Mouse (Mus musculus): ENCODE results near the gene Speg. TPM values are rescaled to one million over a fixed set of nuclear protein-coding genes. Genes with fewer than 3 reads are reported as not detected.

The Speg gene
- polyA plus RNA-seq, 1 experiment from 2014 or later = 19.1 TPM

- peak overlapping the region; percentile 45 for H3K4me2 ChIP-seq (ENCODE audit: low read depth)
- no peak overlapping the region for H3K27ac ChIP-seq (ENCODE audit: low read depth, low read length)
- peak overlapping the region; percentile 49 for H3K9ac ChIP-seq (ENCODE audit: low read length)
- no peaks in the 10 kb centered on the region for H3K36me3 ChIP-seq (ENCODE audit: control insufficient read depth, insufficient read depth, low read length)
- peak; percentile 32 for DNase-seq (ENCODE audit: low spot score)
- WGBS = 3% methylated on average over 20 of the region's 20 CpGs
- H3K4me3 ChIP-seq (ENCODE audit: low read depth, low read length) = peak overlapping the region; percentile 31
- peaks cover 38% of the 10 kb centered on the region for H3K27me3 ChIP-seq (ENCODE audit: control insufficient read depth, insufficient read depth, low read length)
- no peak for ATAC-seq (ENCODE audit: insufficient read depth, low FRiP score, low TSS enrichment)
- H3K9me3 ChIP-seq (ENCODE audit: control insufficient read depth, low read length) = no peaks in the 10 kb centered on the region
- H3K4me1 ChIP-seq (ENCODE audit: control insufficient read depth, insufficient read depth, low read length) = peaks cover 13% of the 10 kb centered on the region; the same call in 1 of the 2 replicates
Observed at GRCm38 (mm10) chr1:75421794-75422193, 46.7 kb downstream of the Speg start.

GRCm38 (mm10) chr1:75422216-75422822 is 47.2 kb downstream of the Speg start:
- peak; percentile 16 for DNase-seq (ENCODE audit: low spot score)

DNA sequence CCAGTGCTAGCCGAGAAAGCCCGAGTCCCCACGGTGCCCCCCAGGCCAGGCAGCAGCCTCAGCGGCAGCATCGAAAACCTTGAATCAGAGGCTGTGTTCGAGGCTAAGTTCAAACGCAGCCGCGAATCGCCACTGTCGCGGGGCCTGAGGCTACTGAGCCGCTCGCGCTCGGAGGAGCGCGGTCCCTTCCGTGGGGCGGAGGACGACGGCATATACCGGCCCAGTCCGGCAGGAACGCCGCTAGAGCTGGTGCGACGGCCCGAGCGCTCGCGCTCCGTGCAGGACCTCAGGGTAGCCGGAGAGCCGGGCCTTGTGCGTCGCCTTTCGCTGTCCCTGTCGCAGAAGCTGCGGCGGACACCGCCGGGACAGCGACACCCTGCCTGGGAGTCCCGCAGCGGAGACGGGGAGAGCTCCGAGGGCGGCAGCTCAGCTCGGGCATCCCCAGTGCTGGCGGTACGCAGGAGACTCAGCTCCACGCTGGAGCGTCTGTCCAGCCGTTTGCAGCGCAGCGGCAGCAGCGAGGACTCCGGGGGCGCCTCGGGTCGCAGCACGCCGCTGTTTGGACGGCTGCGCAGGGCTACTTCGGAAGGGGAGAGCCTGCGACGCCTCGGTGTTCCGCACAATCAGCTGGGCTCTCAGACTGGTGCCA is 47.9 kb downstream of the Speg start:
- DNase-seq (ENCODE audit: low spot score) = peak; percentile 71
- Histone ChIP-seq H3K4me1 (ENCODE audit: control insufficient read depth, insufficient read depth, low read length) (peaks cover 13% of the 10 kb centered on the region; the same call in 1 of the 2 replicates), H3K27ac (ENCODE audit: low read depth, low read length) (no peak overlapping the region), H3K9me3 (ENCODE audit: control insufficient read depth, low read length) (no peaks in the 10 kb centered on the region), H3K4me3 (ENCODE audit: low read depth, low read length) (peak overlapping the region; percentile 31), H3K27me3 (ENCODE audit: control insufficient read depth, insufficient read depth, low read length) (peaks cover 38% of the 10 kb centered on the region), H3K4me2 (ENCODE audit: low read depth) (peak overlapping the region; percentile 45), H3K9ac (ENCODE audit: low read length) (peak overlapping the region; percentile 49), H3K36me3 (ENCODE audit: control insufficient read depth, insufficient read depth, low read length) (no peaks in the 10 kb centered on the region)
- under 1% methylated on average over 71 of the region's 71 CpGs for WGBS
- 0 out of 2 replicates have a peak, but pooled peaks have one; percentile 21 for ATAC-seq (ENCODE audit: insufficient read depth, low FRiP score, low TSS enrichment)

More at GRCm38 (mm10) chr1:75422216-75422822, 47.2 kb downstream of the Speg start:
- peak overlapping the region; percentile 45 for H3K4me2 ChIP-seq (ENCODE audit: low read depth)
- H3K27ac ChIP-seq (ENCODE audit: low read depth, low read length) = no peak overlapping the region
- H3K4me3 ChIP-seq (ENCODE audit: low read depth, low read length) = peak overlapping the region; percentile 31
- no peak for ATAC-seq (ENCODE audit: insufficient read depth, low FRiP score, low TSS enrichment)
- peaks cover 13% of the 10 kb centered on the region; the same call in 1 of the 2 replicates for H3K4me1 ChIP-seq (ENCODE audit: control insufficient read depth, insufficient read depth, low read length)
- peak overlapping the region; percentile 49 for H3K9ac ChIP-seq (ENCODE audit: low read length)
- H3K36me3 ChIP-seq (ENCODE audit: control insufficient read depth, insufficient read depth, low read length) = no peaks in the 10 kb centered on the region
- peaks cover 38% of the 10 kb centered on the region for H3K27me3 ChIP-seq (ENCODE audit: control insufficient read depth, insufficient read depth, low read length)
- 3% methylated on average over 32 of the region's 32 CpGs for WGBS
- no peaks in the 10 kb centered on the region for H3K9me3 ChIP-seq (ENCODE audit: control insufficient read depth, low read length)

GRCm38 (mm10) chr1:75423780-75424390 is 48.8 kb downstream of the Speg start:
- peaks cover 38% of the 10 kb centered on the region for H3K27me3 ChIP-seq (ENCODE audit: control insufficient read depth, insufficient read depth, low read length)
- H3K36me3 ChIP-seq (ENCODE audit: control insufficient read depth, insufficient read depth, low read length) = no peaks in the 10 kb centered on the region
- no peak overlapping the region for H3K9ac ChIP-seq (ENCODE audit: low read length)
- no peak overlapping the region for H3K27ac ChIP-seq (ENCODE audit: low read depth, low read length)
- peaks cover 13% of the 10 kb centered on the region; the same call in 1 of the 2 replicates for H3K4me1 ChIP-seq (ENCODE audit: control insufficient read depth, insufficient read depth, low read length)
- ATAC-seq (ENCODE audit: insufficient read depth, low FRiP score, low TSS enrichment) = no peak
- no peak overlapping the region for H3K4me2 ChIP-seq (ENCODE audit: low read depth)
- no peak for DNase-seq (ENCODE audit: low spot score)
- WGBS = 65% methylated on average over 11 of the region's 11 CpGs
- no peaks in the 10 kb centered on the region for H3K9me3 ChIP-seq (ENCODE audit: control insufficient read depth, low read length)
- H3K4me3 ChIP-seq (ENCODE audit: low read depth, low read length) = no peak overlapping the region

- H3K4me3 ChIP-seq (ENCODE audit: low read depth, low read length) = no peak overlapping the region
- no peaks in the 10 kb centered on the region for H3K9me3 ChIP-seq (ENCODE audit: control insufficient read depth, low read length)
- peak; percentile 78 for DNase-seq (ENCODE audit: low spot score)
- H3K36me3 ChIP-seq (ENCODE audit: control insufficient read depth, insufficient read depth, low read length) = no peaks in the 10 kb centered on the region; the same call in 1 of the 2 replicates
- no peak overlapping the region for H3K4me2 ChIP-seq (ENCODE audit: low read depth)
- no peak overlapping the region for H3K9ac ChIP-seq (ENCODE audit: low read length)
- H3K27me3 ChIP-seq (ENCODE audit: control insufficient read depth, insufficient read depth, low read length) = peaks cover 37% of the 10 kb centered on the region
- WGBS = 38% methylated on average over 10 of the region's 10 CpGs
- peaks cover 13% of the 10 kb centered on the region; the same call in 1 of the 2 replicates for H3K4me1 ChIP-seq (ENCODE audit: control insufficient read depth, insufficient read depth, low read length)
- H3K27ac ChIP-seq (ENCODE audit: low read depth, low read length) = no peak overlapping the region
- no peak; the same call in 1 of the 2 replicates for ATAC-seq (ENCODE audit: insufficient read depth, low FRiP score, low TSS enrichment)
Observed at GRCm38 (mm10) chr1:75425796-75426471, 50.8 kb downstream of the Speg start.

- H3K9me3 ChIP-seq (ENCODE audit: control insufficient read depth, low read length) = no peaks in the 10 kb centered on the region
- WGBS = 5% methylated on average over 28 of the region's 28 CpGs
- DNase-seq (ENCODE audit: low spot score) = peak; percentile 88
- no peaks in the 10 kb centered on the region for H3K27me3 ChIP-seq (ENCODE audit: control insufficient read depth, insufficient read depth, low read length)
- peak within 1 kb of the TSS; percentile 49 for H3K4me3 ChIP-seq (ENCODE audit: low read depth, low read length)
- H3K4me2 ChIP-seq (ENCODE audit: low read depth) = peak within 1 kb of the TSS; percentile 50
- peak within 1 kb of the TSS; percentile 53 for H3K9ac ChIP-seq (ENCODE audit: low read length)
- no peaks in the 10 kb centered on the region; the same call in none of the 2 replicates for H3K36me3 ChIP-seq (ENCODE audit: control insufficient read depth, insufficient read depth, low read length)
- ATAC-seq (ENCODE audit: insufficient read depth, low FRiP score, low TSS enrichment) = peak; percentile 77
- peaks cover 3% of the 10 kb centered on the region; the same call in 1 of the 2 replicates for H3K4me1 ChIP-seq (ENCODE audit: control insufficient read depth, insufficient read depth, low read length)
- no peak within 1 kb of the TSS for H3K27ac ChIP-seq (ENCODE audit: low read depth, low read length)
Observed at GRCm38 (mm10) chr1:75435475-75436328, 60.6 kb downstream of the Speg start, which contains the start of gene Gmppa. TSS of gene Gmppa (plus strand) at chr1:75435930.

DNA sequence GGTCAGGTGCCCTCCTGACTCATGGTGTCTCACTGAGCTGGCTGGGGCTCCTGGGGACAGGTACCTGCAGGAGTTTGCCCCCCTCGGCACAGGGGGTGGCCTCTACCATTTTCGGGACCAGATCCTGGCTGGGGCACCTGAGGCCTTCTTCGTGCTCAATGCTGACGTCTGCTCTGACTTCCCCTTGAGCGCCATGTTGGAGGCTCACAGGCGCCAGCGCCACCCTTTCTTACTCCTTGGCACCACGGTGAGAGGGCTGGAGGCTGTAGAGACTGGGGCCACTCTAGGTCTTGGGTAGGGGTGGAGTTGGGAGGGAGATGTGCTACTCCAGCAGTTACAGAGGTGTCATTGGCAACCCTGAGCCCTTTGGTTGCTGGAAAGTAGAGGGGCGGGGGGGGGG is 63.7 kb downstream of the Speg start:
- no peaks in the 10 kb centered on the region; the same call in 1 of the 2 replicates for H3K36me3 ChIP-seq (ENCODE audit: control insufficient read depth, insufficient read depth, low read length)
- WGBS = 75% methylated on average over 8 of the region's 9 CpGs
- H3K27me3 ChIP-seq (ENCODE audit: control insufficient read depth, insufficient read depth, low read length) = no peaks in the 10 kb centered on the region
- no peak overlapping the region for H3K27ac ChIP-seq (ENCODE audit: low read depth, low read length)
- ATAC-seq (ENCODE audit: insufficient read depth, low FRiP score, low TSS enrichment) (no peak), DNase-seq (ENCODE audit: low spot score) (no peak)
- peaks cover 13% of the 10 kb centered on the region for H3K4me1 ChIP-seq (ENCODE audit: control insufficient read depth, insufficient read depth, low read length)
- no peak overlapping the region for H3K4me3 ChIP-seq (ENCODE audit: low read depth, low read length)
- H3K9me3 ChIP-seq (ENCODE audit: control insufficient read depth, low read length) = no peaks in the 10 kb centered on the region
- no peak overlapping the region for H3K9ac ChIP-seq (ENCODE audit: low read length)
- H3K4me2 ChIP-seq (ENCODE audit: low read depth) = no peak overlapping the region
